Mouse (Mus musculus): ENCODE results near the gene Rpl3l. TPM values are rescaled to one million over a fixed set of nuclear protein-coding genes. Genes with fewer than 3 reads are reported as not detected.

Rpl3l gene
- not detected in 2 replicates for polyA plus RNA-seq (2015; fragmentation: Nextera tagmentation; extraction: Ambion mirVana)

GRCm38 (mm10) chr17:24727618-24728017 lies at the start of gene Rpl3l:
Gene Rpl3l, plus strand, starts transcription at chr17:24727820.
- H3K27me3 ChIP-seq = peaks cover 6% of the 10 kb centered on the region; the same call in 1 of the 2 replicates
- H3K4me1 ChIP-seq = peaks cover 12% of the 10 kb centered on the region
- H3K9ac ChIP-seq (replicated peaks) = no peak within 1 kb of the TSS
- peaks cover under 1% of the 10 kb centered on the region; the same call in 1 of the 2 replicates for H3K36me3 ChIP-seq
- ATAC-seq (replicated peaks) = no peak
- H3K27ac ChIP-seq (replicated peaks) = no peak within 1 kb of the TSS
- H3K4me3 ChIP-seq = no peak within 1 kb of the TSS
- 73% methylated on average over 2 of the region's 2 CpGs for WGBS
- no peak within 1 kb of the TSS for H3K4me2 ChIP-seq (replicated peaks)
- no peaks in the 10 kb centered on the region for H3K9me3 ChIP-seq

- Histone ChIP-seq H3K9ac (replicated peaks) (no peak overlapping the region), H3K4me3 (0 out of 2 replicates have a peak overlapping the region, but pooled peaks have one; percentile 3), H3K4me1 (peaks cover 31% of the 10 kb centered on the region), H3K36me3 (peaks cover 6% of the 10 kb centered on the region), H3K4me2 (replicated peaks) (no peak overlapping the region; the same call in 1 of the 2 replicates), H3K27ac (replicated peaks) (no peak overlapping the region), H3K9me3 (no peaks in the 10 kb centered on the region), H3K27me3 (peaks cover 13% of the 10 kb centered on the region)
- ATAC-seq (replicated peaks) = no peak
- 36% methylated on average over 16 of the region's 16 CpGs for WGBS
Measured at GRCm38 (mm10) chr17:24686514-24686913, 41.1 kb upstream of the Rpl3l start.

GRCm38 (mm10) chr17:24687146-24687595 lies 40.4 kb upstream of the Rpl3l start:
- peaks cover 13% of the 10 kb centered on the region for H3K27me3 ChIP-seq
- peak overlapping the region; percentile 55 for H3K4me2 ChIP-seq (replicated peaks)
- peaks cover 31% of the 10 kb centered on the region for H3K4me1 ChIP-seq
- no peak for ATAC-seq (replicated peaks)
- no peaks in the 10 kb centered on the region for H3K9me3 ChIP-seq
- WGBS = 2% methylated on average over 25 of the region's 25 CpGs
- H3K27ac ChIP-seq (replicated peaks) = no peak overlapping the region
- peak overlapping the region; percentile 96 for H3K4me3 ChIP-seq
- H3K9ac ChIP-seq (replicated peaks) = peak overlapping the region; percentile 23; the same call in 1 of the 2 replicates
- H3K36me3 ChIP-seq = peaks cover 5% of the 10 kb centered on the region; the same call in 1 of the 2 replicates

GRCm38 (mm10) chr17:24687599-24687998 lies 40.0 kb upstream of the Rpl3l start:
- Histone ChIP-seq H3K27me3 (peaks cover 13% of the 10 kb centered on the region), H3K4me1 (peaks cover 31% of the 10 kb centered on the region), H3K4me2 (replicated peaks) (peak overlapping the region; percentile 55), H3K9ac (replicated peaks) (peak overlapping the region; percentile 23; the same call in 1 of the 2 replicates), H3K36me3 (peaks cover 7% of the 10 kb centered on the region), H3K9me3 (no peaks in the 10 kb centered on the region), H3K27ac (replicated peaks) (no peak overlapping the region), H3K4me3 (peak overlapping the region; percentile 96)
- 18% methylated on average over 23 of the region's 23 CpGs for WGBS
- no peak for ATAC-seq (replicated peaks)

- Histone ChIP-seq H3K4me1 (peaks cover 36% of the 10 kb centered on the region), H3K36me3 (peaks cover 15% of the 10 kb centered on the region), H3K4me2 (replicated peaks) (peak within 1 kb of the TSS; percentile 79), H3K9me3 (no peaks in the 10 kb centered on the region), H3K27me3 (peaks cover 13% of the 10 kb centered on the region), H3K9ac (replicated peaks) (peak within 1 kb of the TSS; percentile 98), H3K4me3 (peak within 1 kb of the TSS; percentile 96), H3K27ac (replicated peaks) (peak within 1 kb of the TSS; percentile 90)
- ATAC-seq (replicated peaks) = peak; percentile 59
- WGBS = under 1% methylated on average over 53 of the region's 55 CpGs
Measured at GRCm38 (mm10) chr17:24689251-24690081, 38.2 kb upstream of the Rpl3l start, which contains the start of gene Syngr3. Gene Syngr3, minus strand, starts transcription at chr17:24689955.

GRCm38 (mm10) chr17:24692385-24692784 lies 35.2 kb upstream of the Rpl3l start:
- Histone ChIP-seq H3K27ac (replicated peaks) (no peak overlapping the region), H3K4me2 (replicated peaks) (no peak overlapping the region), H3K9me3 (no peaks in the 10 kb centered on the region), H3K4me1 (peaks cover 51% of the 10 kb centered on the region), H3K4me3 (no peak overlapping the region), H3K9ac (replicated peaks) (no peak overlapping the region), H3K36me3 (peaks cover 15% of the 10 kb centered on the region), H3K27me3 (peaks cover 13% of the 10 kb centered on the region)
- WGBS = 89% methylated on average over 5 of the region's 5 CpGs
- no peak for ATAC-seq (replicated peaks)

GRCm38 (mm10) chr17:24695326-24696010 lies 32.2 kb upstream of the Rpl3l start:
- Histone ChIP-seq H3K4me1 (peaks cover 26% of the 10 kb centered on the region), H3K27ac (replicated peaks) (peak overlapping the region; percentile 87), H3K9ac (replicated peaks) (peak overlapping the region; percentile 86), H3K36me3 (peaks cover 21% of the 10 kb centered on the region), H3K27me3 (no peaks in the 10 kb centered on the region), H3K4me3 (peak overlapping the region; percentile 77), H3K9me3 (no peaks in the 10 kb centered on the region), H3K4me2 (replicated peaks) (peak overlapping the region; percentile 72)
- 7% methylated on average over 44 of the region's 51 CpGs for WGBS
- peak; percentile 38 for ATAC-seq (replicated peaks)

- Histone ChIP-seq H3K4me1 (peaks cover 24% of the 10 kb centered on the region), H3K9me3 (no peaks in the 10 kb centered on the region), H3K27me3 (no peaks in the 10 kb centered on the region), H3K36me3 (peaks cover 28% of the 10 kb centered on the region), H3K4me2 (replicated peaks) (peak within 1 kb of the TSS; percentile 72), H3K4me3 (peak within 1 kb of the TSS; percentile 77), H3K9ac (replicated peaks) (peak within 1 kb of the TSS; percentile 86), H3K27ac (replicated peaks) (peak within 1 kb of the TSS; percentile 87)
- WGBS = under 1% methylated on average over 73 of the region's 76 CpGs
- peak; percentile 91 for ATAC-seq (replicated peaks)
Measured at GRCm38 (mm10) chr17:24696011-24696697, 31.5 kb upstream of the Rpl3l start, which contains the start of the genes Gfer and Noxo1. Gene Gfer, minus strand, starts transcription at chr17:24696156. Gene Noxo1, plus strand, starts transcription at chr17:24696234.

- ATAC-seq (replicated peaks) = no peak
- peaks cover 34% of the 10 kb centered on the region for H3K36me3 ChIP-seq
- H3K4me2 ChIP-seq (replicated peaks) = no peak overlapping the region
- no peaks in the 10 kb centered on the region for H3K27me3 ChIP-seq
- no peak overlapping the region for H3K9ac ChIP-seq (replicated peaks)
- no peak overlapping the region for H3K27ac ChIP-seq (replicated peaks)
- H3K4me3 ChIP-seq = no peak overlapping the region
- peaks cover 24% of the 10 kb centered on the region for H3K4me1 ChIP-seq
- no peaks in the 10 kb centered on the region for H3K9me3 ChIP-seq
- 19% methylated on average over 5 of the region's 5 CpGs for WGBS
Measured at GRCm38 (mm10) chr17:24697985-24698384, 29.6 kb upstream of the Rpl3l start.

GRCm38 (mm10) chr17:24698715-24699114 lies 28.9 kb upstream of the Rpl3l start:
- H3K4me1 ChIP-seq = peaks cover 24% of the 10 kb centered on the region
- H3K4me2 ChIP-seq (replicated peaks) = no peak overlapping the region
- no peak for ATAC-seq (replicated peaks)
- 70% methylated on average over 9 of the region's 9 CpGs for WGBS
- H3K4me3 ChIP-seq = no peak overlapping the region
- no peak overlapping the region for H3K27ac ChIP-seq (replicated peaks)
- H3K9me3 ChIP-seq = no peaks in the 10 kb centered on the region
- H3K36me3 ChIP-seq = peaks cover 33% of the 10 kb centered on the region
- H3K9ac ChIP-seq (replicated peaks) = no peak overlapping the region
- H3K27me3 ChIP-seq = no peaks in the 10 kb centered on the region

GRCm38 (mm10) chr17:24699473-24699872 lies 28.1 kb upstream of the Rpl3l start:
- H3K27ac ChIP-seq (replicated peaks) = no peak overlapping the region
- H3K4me3 ChIP-seq = no peak overlapping the region
- H3K9ac ChIP-seq (replicated peaks) = no peak overlapping the region
- no peaks in the 10 kb centered on the region for H3K27me3 ChIP-seq
- no peaks in the 10 kb centered on the region for H3K9me3 ChIP-seq
- no peak for ATAC-seq (replicated peaks)
- 85% methylated on average over 2 of the region's 2 CpGs for WGBS
- peaks cover 38% of the 10 kb centered on the region for H3K36me3 ChIP-seq
- peaks cover 20% of the 10 kb centered on the region for H3K4me1 ChIP-seq
- H3K4me2 ChIP-seq (replicated peaks) = no peak overlapping the region
